Mouse (Mus musculus) G1E (cell line): ENCODE measurements around the gene Stag1. TPM values are rescaled to one million over a fixed set of nuclear protein-coding genes. Genes with fewer than 3 reads are reported as not detected.
A peak's percentile ranks its signal among the peaks of the same experiment; 100 is the strongest.

Experiments used
- ATAC-seq: 2 replicates; pipeline ENCODE4 v1.8.0; 2016; ENCODE audit warnings: mild to moderate bottlenecking; ENCODE audit not compliant: insufficient number of reproducible peaks, poor library complexity, low FRiP score, severe bottlenecking; ENCODE audit errors: extremely low read depth
- DNase-seq: peaks from one replicate; pipeline ENCODE4 v3.0.0; 2012; ENCODE audit warnings: low spot score
- H3K27me3 ChIP-seq: 2 replicates; pipeline ENCODE4 v1.6.1; 2012; ENCODE audit warnings: mild to moderate bottlenecking, low read length, inconsistent platforms; ENCODE audit not compliant: insufficient read depth
- H3K36me3 ChIP-seq: replicated peaks from 2 replicates; pipeline ENCODE3; 2012; ENCODE audit warnings: mild to moderate bottlenecking, inconsistent platforms
- H3K4me1 ChIP-seq: 2 replicates; pipeline ENCODE4 v1.6.1; 2012; ENCODE audit warnings: low read depth, low read length, inconsistent platforms, mixed read lengths; ENCODE audit not compliant: insufficient read depth
- H3K4me3 ChIP-seq: 2 replicates; pipeline ENCODE4 v1.5.1; 2012; ENCODE audit warnings: low read depth, mild to moderate bottlenecking, inconsistent platforms, low read length, moderate library complexity, mixed read lengths
- H3K9me3 ChIP-seq: replicated peaks from 2 replicates; pipeline ENCODE4 v1.6.1; 2012; ENCODE audit warnings: inconsistent platforms
- CTCF ChIP-seq: IDR thresholded peaks from 2 replicates; pipeline ENCODE4 v1.5.1; 2012; ENCODE audit warnings: low read depth, low read length, inconsistent platforms, mixed read lengths
- GATA1 ChIP-seq: IDR thresholded peaks from 2 replicates; pipeline ENCODE4 v1.6.1; 2012; ENCODE audit warnings: borderline replicate concordance, low read length, inconsistent platforms, mixed read lengths
- GATA2 ChIP-seq: IDR thresholded peaks from 2 replicates; pipeline ENCODE4 v1.6.1; 2012; ENCODE audit warnings: low read depth, low read length, inconsistent platforms, borderline replicate concordance
- POLR2AphosphoS5 ChIP-seq: IDR thresholded peaks from 2 replicates; pipeline ENCODE4 v1.6.1; 2012; ENCODE audit warnings: low read depth, low read length, inconsistent platforms; ENCODE audit not compliant: insufficient replicate concordance
- TAL1 ChIP-seq: conservative IDR thresholded peaks from 2 replicates; pipeline ENCODE4 v1.6.1; 2012; ENCODE audit warnings: low read depth, low read length, inconsistent platforms, mixed read lengths
- polyA plus RNA-seq: library from polyadenylated mRNA; stranded (reverse); fragments of >175 nt; gene quantifications from 2 replicates; pipeline ENCODE4 v1.2.3, GENCODE M21; 2012
- total RNA-seq, 2 experiments: library from RNA; stranded (forward) in 1 of 2; stranded (reverse) in 1 of 2; fragments of 200-1000 nt in 1 of 2; fragments of >200 nt in 1 of 2; fragmentation: Nextera tagmentation in 1 of 2; gene quantifications; 2 replicates each; pipeline ENCODE4 v1.2.3; 2014 to 2017

Gene Stag1
- total and polyA plus RNA-seq, 3 experiments: 2.9 to 75.4 (median 71.5) TPM

DNA sequence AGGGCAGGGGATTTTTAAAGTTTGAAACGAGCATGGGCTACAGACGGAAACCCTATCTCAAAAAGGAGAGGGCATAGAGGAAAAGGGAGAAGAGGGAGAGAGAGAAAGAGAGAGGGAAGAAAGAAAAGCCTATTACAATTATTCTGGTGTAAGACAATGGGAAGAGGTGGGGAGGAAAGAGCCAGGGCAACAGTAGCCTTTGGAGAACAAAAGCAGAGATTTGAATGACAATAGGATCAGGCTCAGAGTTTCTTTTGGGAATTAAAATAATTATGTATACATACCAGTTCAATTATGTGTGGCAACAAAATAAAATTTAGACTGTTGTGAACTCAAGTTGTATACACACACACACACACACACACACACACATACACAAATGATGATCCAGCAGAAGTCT is 43.2 kb downstream of the Stag1 start:
- Histone ChIP-seq H3K27me3 (no peaks in the 10 kb centered on the region), H3K4me1 (peaks cover 18% of the 10 kb centered on the region), H3K4me3 (no peak overlapping the region), H3K36me3 (peaks cover 2% of the 10 kb centered on the region), H3K9me3 (no peaks in the 10 kb centered on the region)
- DNase-seq (no peak), ATAC-seq (no peak)
- TF ChIP-seq CTCF (no peak), TAL1 (no peak), POLR2AphosphoS5 (no peak), GATA1 (no peak), GATA2 (no peak)

DNA sequence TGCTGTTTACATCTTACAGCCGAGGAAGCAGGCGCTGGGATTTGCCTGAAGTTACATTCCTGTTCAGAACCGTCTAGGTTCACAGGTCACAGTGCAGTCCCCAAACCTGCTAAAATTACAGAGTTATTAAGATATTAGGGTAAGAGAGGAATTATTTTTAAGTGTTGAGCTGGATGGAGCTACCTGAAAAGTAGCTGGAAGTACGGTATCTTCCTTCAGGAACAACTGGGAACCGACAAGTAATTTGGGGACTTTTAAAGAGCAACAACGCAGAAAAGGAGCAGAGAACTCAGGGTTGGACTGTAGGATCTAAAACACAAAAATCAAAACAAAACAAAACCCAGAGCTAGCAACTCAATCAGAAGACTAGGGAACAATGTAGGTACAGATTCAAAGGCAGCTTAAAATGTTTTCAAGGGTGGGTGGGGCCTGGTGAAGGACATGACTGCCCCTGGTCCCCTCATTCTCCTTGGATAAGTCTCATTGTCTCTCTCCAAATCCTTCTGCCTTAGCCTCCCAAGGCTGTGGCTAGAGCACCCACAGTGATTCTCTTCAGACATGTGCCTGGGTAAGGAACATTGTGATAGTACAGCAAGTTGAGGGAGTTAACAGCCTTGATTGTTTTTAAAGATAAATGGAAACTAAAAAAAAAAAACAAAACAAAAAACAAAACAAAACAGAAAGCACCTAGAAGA is 43.9 kb downstream of the Stag1 start:
- Histone ChIP-seq H3K4me3 (peak overlapping the region; percentile 90; the same call in 1 of the 2 replicates), H3K4me1 (peaks cover 24% of the 10 kb centered on the region), H3K9me3 (no peaks in the 10 kb centered on the region), H3K36me3 (peaks cover 2% of the 10 kb centered on the region), H3K27me3 (no peaks in the 10 kb centered on the region)
- TF ChIP-seq CTCF: no peak
- TF ChIP-seq POLR2AphosphoS5: no peak
- TF ChIP-seq TAL1: no peak
- no peak for TF ChIP-seq GATA2
- TF ChIP-seq GATA1: no peak
- DNase-seq (no peak), ATAC-seq (no peak)

DNA sequence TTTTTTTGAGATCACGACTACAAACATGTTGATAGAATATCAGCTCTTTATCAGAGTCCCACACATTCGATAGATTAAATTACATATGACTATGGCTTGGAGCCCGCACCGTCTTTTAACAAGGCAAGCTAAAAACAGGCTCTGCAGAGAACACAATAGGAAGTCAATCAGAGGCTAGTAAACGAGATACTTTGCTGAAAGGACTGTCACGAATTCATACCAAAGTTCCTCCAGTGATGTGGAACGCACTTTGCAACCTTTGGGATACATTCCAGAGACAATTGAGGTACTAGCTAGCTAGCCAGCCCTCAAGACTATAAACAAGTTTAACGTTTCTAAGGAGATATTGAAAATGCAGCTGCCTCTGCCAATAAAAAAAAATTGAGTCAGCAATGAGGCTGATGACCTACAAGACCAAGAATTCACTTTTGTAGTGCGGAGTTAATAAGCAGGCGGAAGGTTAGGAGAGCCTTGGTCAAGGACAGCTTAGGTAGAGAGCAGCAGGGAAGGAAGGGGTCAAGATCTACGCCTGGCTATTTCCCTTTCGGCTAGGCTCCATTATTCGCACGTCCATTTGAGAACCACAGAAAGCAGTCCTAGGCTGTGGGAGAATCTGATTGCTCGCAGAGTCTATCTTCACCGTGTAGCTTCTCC is 44.7 kb downstream of the Stag1 start:
- peaks cover 2% of the 10 kb centered on the region for H3K36me3 ChIP-seq
- no peak for DNase-seq

DNA sequence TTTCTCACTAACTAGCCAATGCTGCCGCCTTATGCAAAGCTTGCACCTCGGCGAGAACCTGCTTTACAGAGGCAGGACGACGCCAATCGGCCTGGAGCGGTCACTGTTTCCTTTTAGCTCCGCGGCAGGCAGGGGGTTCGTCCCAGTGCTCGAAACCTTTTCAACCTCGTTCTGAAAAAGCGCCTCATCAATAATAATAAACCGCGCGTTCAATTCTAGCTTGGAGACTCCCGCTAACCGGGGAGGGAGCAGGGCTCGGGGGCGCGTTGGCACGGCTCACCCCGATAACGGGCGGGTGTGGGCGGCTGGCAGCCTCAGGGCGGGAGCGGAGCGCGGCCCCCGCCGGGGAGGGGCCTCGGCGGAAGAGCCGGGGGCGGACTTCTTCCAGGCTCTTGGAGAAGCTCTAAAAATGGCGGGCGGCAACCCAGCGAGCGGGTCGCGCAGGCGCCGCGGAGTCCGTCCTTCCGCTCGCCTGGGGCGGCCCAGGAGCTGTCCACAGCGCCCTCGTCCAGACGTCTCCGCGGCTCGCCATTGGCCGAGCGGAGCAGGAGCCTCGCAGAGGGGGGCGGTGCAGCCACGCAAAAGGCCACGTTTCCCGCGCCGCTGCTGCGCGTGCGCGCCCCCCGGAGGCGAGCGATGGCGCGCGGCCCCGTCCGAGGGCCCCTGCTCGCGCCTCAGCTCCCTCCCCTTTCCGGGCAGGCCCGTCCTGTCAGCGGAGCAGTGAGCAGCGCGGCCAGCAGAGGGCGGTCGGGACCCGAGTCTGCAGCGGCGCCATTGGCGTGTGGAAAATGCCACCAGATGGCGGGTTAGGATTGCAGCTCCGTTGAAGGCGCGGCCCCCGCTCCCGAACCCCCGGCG is 45.5 kb downstream of the Stag1 start:
- H3K4me1 ChIP-seq: peaks cover 32% of the 10 kb centered on the region

More for the DNA sequence above, 44.7 kb downstream of the Stag1 start:
- ATAC-seq: no peak
- Histone ChIP-seq H3K4me1 (peaks cover 26% of the 10 kb centered on the region), H3K9me3 (no peaks in the 10 kb centered on the region), H3K27me3 (no peaks in the 10 kb centered on the region), H3K4me3 (peak overlapping the region; percentile 90)
- TF ChIP-seq TAL1 (no peak), CTCF (no peak), GATA1 (no peak), POLR2AphosphoS5 (no peak), GATA2 (no peak)

DNA sequence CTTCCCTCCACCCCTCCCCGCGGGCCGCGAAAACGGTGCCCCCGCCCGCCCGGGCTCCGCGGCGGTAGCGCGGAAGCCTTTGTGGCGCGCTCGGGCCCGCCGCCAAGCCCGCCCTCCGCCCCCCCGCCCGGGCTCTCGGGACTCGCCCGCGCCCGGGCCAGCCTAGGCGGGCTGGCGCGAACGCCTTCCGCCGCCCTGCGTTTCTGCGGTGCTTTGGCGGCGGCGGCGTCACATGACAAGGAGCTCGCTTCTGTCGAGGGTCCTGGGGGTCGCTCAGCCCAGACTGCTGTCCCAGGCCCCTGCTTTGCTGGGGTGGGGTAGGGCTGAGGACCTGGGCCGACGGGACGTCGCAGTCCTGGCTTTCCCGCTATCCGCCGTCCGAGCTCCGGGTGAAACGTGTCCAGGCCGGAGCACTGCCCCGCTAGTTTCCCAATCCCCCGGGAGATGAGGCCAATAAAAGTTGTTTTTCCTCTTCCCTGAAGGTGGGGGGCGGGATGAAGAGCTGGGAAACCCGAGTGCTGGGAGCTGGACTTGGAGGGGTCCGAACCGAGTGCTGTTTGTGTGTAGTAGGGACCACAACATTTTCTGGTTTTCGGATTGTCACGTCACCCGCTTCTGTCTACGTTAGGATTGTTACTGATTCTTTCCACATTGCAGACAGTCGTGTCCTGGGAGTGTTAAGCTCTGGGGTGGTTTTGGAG is 46.6 kb downstream of the Stag1 start:
- no peak for ATAC-seq
- Histone ChIP-seq H3K9me3 (no peaks in the 10 kb centered on the region), H3K36me3 (peaks cover 4% of the 10 kb centered on the region), H3K4me1 (peaks cover 33% of the 10 kb centered on the region), H3K4me3 (peak overlapping the region; percentile 90), H3K27me3 (no peaks in the 10 kb centered on the region)
- TF ChIP-seq TAL1 (no peak), GATA1 (no peak), GATA2 (no peak)
- peak; percentile 54 for DNase-seq

More for the DNA sequence above, 45.5 kb downstream of the Stag1 start:
- DNase-seq (peak; percentile 92), ATAC-seq (peak; percentile 78)
- Histone ChIP-seq H3K9me3 (no peaks in the 10 kb centered on the region), H3K27me3 (no peaks in the 10 kb centered on the region), H3K36me3 (peaks cover 2% of the 10 kb centered on the region), H3K4me3 (peak overlapping the region; percentile 90)
- TF ChIP-seq GATA1: no peak
- peak; percentile 63 for TF ChIP-seq CTCF
- TF ChIP-seq TAL1: no peak
- TF ChIP-seq POLR2AphosphoS5: no peak
- TF ChIP-seq GATA2: no peak
